Mouse (Mus musculus) limb, embryonic 14.5 days (tissue): Measurements from ENCODE around the gene Prkcz. TPM values are rescaled to one million over a fixed set of nuclear protein-coding genes. Genes with fewer than 3 reads are reported as not detected.

Experiments
- ATAC-seq: fragments of 200-750 bp; cut with Nextera tagmentation; 2 replicates; pipeline ENCODE4 v1.8.0; 2017; ENCODE audit warnings: low read depth, moderate number of reproducible peaks, moderate TSS enrichment; ENCODE audit not compliant: low FRiP score
- DNase-seq: peaks from one replicate; pipeline ENCODE4 v3.0.0-alpha.2; 2015; ENCODE audit warnings: low spot score
- H3K27ac ChIP-seq: fragments of 300-500 bp; sonication (generic); replicated peaks from 2 replicates; pipeline ENCODE4 v1.5.1; 2014; ENCODE audit warnings: low read depth, mild to moderate bottlenecking, low read length, moderate library complexity, mixed read lengths
- H3K27me3 ChIP-seq: fragments of 300-500 bp; sonication (generic); 2 replicates; pipeline ENCODE4 v1.6.1; 2014; ENCODE audit warnings: low read length, mixed read lengths; ENCODE audit not compliant: control insufficient read depth, insufficient read depth
- H3K36me3 ChIP-seq: fragments of 300-500 bp; sonication (generic); 2 replicates; pipeline ENCODE4 v1.6.1; 2014; ENCODE audit warnings: mild to moderate bottlenecking, low read length, moderate library complexity, mixed read lengths; ENCODE audit not compliant: control insufficient read depth, insufficient read depth
- H3K4me1 ChIP-seq: fragments of 300-500 bp; sonication (generic); 2 replicates; pipeline ENCODE4 v1.6.1; 2014; ENCODE audit warnings: antibody characterized with exemption, low read length, mixed read lengths; ENCODE audit not compliant: control insufficient read depth, insufficient read depth
- H3K4me2 ChIP-seq: fragments of 300-500 bp; sonication (generic); replicated peaks from 2 replicates; pipeline ENCODE4 v1.6.1; 2014; ENCODE audit warnings: low read depth, mild to moderate bottlenecking, low read length, moderate library complexity; ENCODE audit not compliant: severe bottlenecking
- H3K4me3 ChIP-seq: fragments of 300-500 bp; sonication (generic); replicated peaks from 2 replicates; pipeline ENCODE4 v1.5.1; 2014; ENCODE audit warnings: low read length
- H3K9ac ChIP-seq: fragments of 300-500 bp; sonication (generic); 2 replicates; pipeline ENCODE4 v1.6.1; 2014; ENCODE audit warnings: mild to moderate bottlenecking, low read depth, low read length, moderate library complexity; ENCODE audit not compliant: severe bottlenecking
- H3K9me3 ChIP-seq: fragments of 300-500 bp; sonication (generic); 2 replicates; pipeline ENCODE4 v1.6.1; 2016; ENCODE audit warnings: low read length; ENCODE audit not compliant: control insufficient read depth
- POLR2A ChIP-seq: fragments of 200-500 bp; IDR thresholded peaks from 2 replicates; pipeline ENCODE4 v1.8.0; 2012; ENCODE audit warnings: inconsistent platforms, mild to moderate bottlenecking, moderate library complexity, borderline replicate concordance; ENCODE audit not compliant: insufficient read depth, insufficient read length; ENCODE audit errors: extremely low read depth
- WGBS: fragments of 180-500 bp; shearing (Covaris S2); extraction: QIAGEN DNeasy Blood & Tissue Kit; methylation state at CpG from one replicate; pipeline ENCODE4 v1.1.7; 2014; 5-methylcytosine and 5-hydroxymethylcytosine counted together
- polyA plus RNA-seq, 2 experiments: library from polyadenylated mRNA; depleted of rRNA in 1 of 2; stranded (reverse) in 1 of 2; unstranded in 1 of 2; fragments of >200 nt; fragmentation: Nextera tagmentation in 1 of 2; extraction: Ambion mirVana in 1 of 2; gene quantifications; 2 replicates each; pipeline versions ENCODE4 v1.2.1 to v1.2.3; 2012 to 2014

The Prkcz gene
- polyA plus RNA-seq, 2 experiments = 7.1 to 7.4 TPM

- Histone ChIP-seq H3K9ac (no peak overlapping the region), H3K4me3 (no peak overlapping the region), H3K4me2 (no peak overlapping the region), H3K27me3 (no peaks in the 10 kb centered on the region), H3K4me1 (no peaks in the 10 kb centered on the region), H3K27ac (no peak overlapping the region), H3K36me3 (no peaks in the 10 kb centered on the region), H3K9me3 (no peaks in the 10 kb centered on the region)
- DNase-seq (no peak), ATAC-seq (no peak)
- no peak for TF ChIP-seq POLR2A
- 87% methylated on average over 3 of the region's 3 CpGs for WGBS
Observed at GRCm38 (mm10) chr4:155352581-155352980, 8.6 kb downstream of the Prkcz start.

- H3K9ac ChIP-seq = no peak overlapping the region
- TF ChIP-seq POLR2A = no peak
- H3K4me2 ChIP-seq = no peak overlapping the region
- DNase-seq (no peak), ATAC-seq (no peak)
- H3K27me3 ChIP-seq = peaks cover 13% of the 10 kb centered on the region
- peaks cover 10% of the 10 kb centered on the region; the same call in 1 of the 2 replicates for H3K4me1 ChIP-seq
- H3K9me3 ChIP-seq = no peaks in the 10 kb centered on the region
- no peak overlapping the region for H3K27ac ChIP-seq
- H3K4me3 ChIP-seq = no peak overlapping the region
- no peaks in the 10 kb centered on the region for H3K36me3 ChIP-seq
- 90% methylated on average over 12 of the region's 12 CpGs for WGBS
Observed at GRCm38 (mm10) chr4:155346350-155346749, 14.8 kb downstream of the Prkcz start.

GRCm38 (mm10) chr4:155345608-155345953 is 15.6 kb downstream of the Prkcz start:
- H3K36me3 ChIP-seq = no peaks in the 10 kb centered on the region
- DNase-seq (peak; percentile 55), ATAC-seq (peak; percentile 70)
- 2% methylated on average over 16 of the region's 16 CpGs for WGBS
- TF ChIP-seq POLR2A = no peak
- peaks cover 13% of the 10 kb centered on the region for H3K27me3 ChIP-seq
- peak overlapping the region; percentile 79 for H3K4me2 ChIP-seq
- H3K9me3 ChIP-seq = no peaks in the 10 kb centered on the region
- H3K9ac ChIP-seq = peak overlapping the region; percentile 59
- H3K4me1 ChIP-seq = peaks cover 10% of the 10 kb centered on the region; the same call in 1 of the 2 replicates
- H3K4me3 ChIP-seq = peak overlapping the region; percentile 48
- no peak overlapping the region for H3K27ac ChIP-seq

- H3K4me2 ChIP-seq = peak overlapping the region; percentile 79
- peak overlapping the region; percentile 59 for H3K9ac ChIP-seq
Observed at GRCm38 (mm10) chr4:155344716-155345607, 16.2 kb downstream of the Prkcz start.

GRCm38 (mm10) chr4:155344299-155344600 is 16.9 kb downstream of the Prkcz start:
- Histone ChIP-seq H3K27me3 (peaks cover 13% of the 10 kb centered on the region), H3K4me3 (no peak overlapping the region), H3K9ac (no peak overlapping the region), H3K27ac (no peak overlapping the region), H3K36me3 (no peaks in the 10 kb centered on the region), H3K4me1 (peaks cover 10% of the 10 kb centered on the region; the same call in 1 of the 2 replicates), H3K4me2 (peak overlapping the region; percentile 79), H3K9me3 (no peaks in the 10 kb centered on the region)
- WGBS = 53% methylated on average over 3 of the region's 3 CpGs
- ATAC-seq (no peak), DNase-seq (no peak)
- TF ChIP-seq POLR2A = no peak

More at GRCm38 (mm10) chr4:155344716-155345607, 16.2 kb downstream of the Prkcz start:
- H3K4me3 ChIP-seq = peak overlapping the region; percentile 48
- H3K27ac ChIP-seq = no peak overlapping the region
- ATAC-seq (0 out of 2 replicates have a peak, but pooled peaks have one; percentile 26), DNase-seq (no peak)
- 0 out of 2 replicates have a peak, but pooled peaks have one; percentile 11 for TF ChIP-seq POLR2A
- H3K4me1 ChIP-seq = peaks cover 10% of the 10 kb centered on the region; the same call in 1 of the 2 replicates
- peaks cover 13% of the 10 kb centered on the region for H3K27me3 ChIP-seq
- WGBS = 10% methylated on average over 47 of the region's 47 CpGs
- H3K9me3 ChIP-seq = no peaks in the 10 kb centered on the region
- H3K36me3 ChIP-seq = no peaks in the 10 kb centered on the region
